Mouse (Mus musculus) liver, postnatal 0 days (tissue): ENCODE measurements at regions not wholly inside any gene's neighbourhood (a gene's known extent, or its start where the extent isn't known, plus 50 kb on each side); places are given as distances from the start of the nearest gene placed in this dataset.

Experiments used
- CTCF ChIP-seq: sonication (generic); IDR thresholded peaks from 2 replicates; pipeline ENCODE4 v1.5.1; 2016; ENCODE audit warnings: antibody characterized with exemption, low read depth
- EP300 ChIP-seq: IDR thresholded peaks from 2 replicates; pipeline ENCODE4 v1.6.1; 2016; ENCODE audit warnings: antibody characterized with exemption, low read depth, mild to moderate bottlenecking

- TF ChIP-seq CTCF: no peak
- TF ChIP-seq EP300: no peak
Observed at GRCm38 (mm10) chr19:21140456-21140855, 131.6 kb upstream of the Zfand5 start.
